Comparison of ENCODE assay signal across 10 mouse cellular contexts in genomic region chr5:106758036-106758435, GRCm38 (mm10).
DNase-seq lines count a peak whose midpoint lies in the region; ATAC-seq and TF ChIP-seq lines count a peak whose summit lies in the region.
"Had no signal": no experiment of that assay in that cellular context is flagged by ENCODE, and none has a peak within 500 bp of the region (broad histone marks: within the 10 kb centered on the region; RNA-seq: fewer than 3 reads in every experiment).

No protein-coding gene starts in this region.

- peak; percentile 12 for DNase-seq in ES-CJ7 (ENCODE audit: low read depth, low spot score)
- DNase-seq in embryonic facial prominence, embryonic 14.5 days (ENCODE audit: low spot score): no peak
- DNase-seq in hindbrain, postnatal 0 days (ENCODE audit: low spot score): no peak
- DNase-seq: cerebellum, postnatal 36 days; heart, postnatal 14 days had no signal

- H3K27ac ChIP-seq in embryonic facial prominence, embryonic 14.5 days (replicated peaks; ENCODE audit: low read depth, low read length): no peak overlapping the region
- H3K27ac ChIP-seq in hindbrain, postnatal 0 days: no peak overlapping the region
- no peak overlapping the region for H3K27ac ChIP-seq in neural tube, embryonic 14.5 days (ENCODE audit: low read depth, low read length)
- no peak overlapping the region for H3K27ac ChIP-seq in kidney, embryonic 14.5 days (ENCODE audit: low read depth, low read length)
- H3K27ac ChIP-seq: liver, embryonic 15.5 days had no signal

- H3K9ac ChIP-seq in embryonic facial prominence, embryonic 14.5 days (ENCODE audit: low read depth, low read length): no peak overlapping the region; the same call in 1 of the 2 replicates
- H3K9ac ChIP-seq in hindbrain, postnatal 0 days (replicated peaks; ENCODE audit: low read length): no peak overlapping the region
- no peak overlapping the region for H3K9ac ChIP-seq in neural tube, embryonic 14.5 days (replicated peaks; ENCODE audit: low read depth, low read length)
- H3K9ac ChIP-seq in kidney, embryonic 14.5 days (ENCODE audit: low read depth, low read length): no peak overlapping the region
- H3K9ac ChIP-seq: liver, embryonic 15.5 days had no signal

- peaks cover 18% of the 10 kb centered on the region for H3K27me3 ChIP-seq in embryonic facial prominence, embryonic 14.5 days (replicated peaks; ENCODE audit: control insufficient read depth, insufficient read depth, low read length)
- H3K27me3 ChIP-seq in hindbrain, postnatal 0 days (ENCODE audit: insufficient read depth, low read length): peaks cover 9% of the 10 kb centered on the region; the same call in 1 of the 2 replicates
- peaks cover 2% of the 10 kb centered on the region; the same call in 1 of the 2 replicates for H3K27me3 ChIP-seq in neural tube, embryonic 14.5 days (ENCODE audit: control insufficient read depth, insufficient read depth, low read length)
- peaks cover 20% of the 10 kb centered on the region for H3K27me3 ChIP-seq in kidney, embryonic 14.5 days (ENCODE audit: control insufficient read depth, insufficient read depth, low read length)

- 11% methylated on average over 16 of the region's 16 CpGs for WGBS in embryonic facial prominence, embryonic 14.5 days
- WGBS in hindbrain, postnatal 0 days: 13% methylated on average over 16 of the region's 16 CpGs
- WGBS in neural tube, embryonic 14.5 days: 12% methylated on average over 16 of the region's 16 CpGs
- 9% methylated on average over 16 of the region's 16 CpGs for whole genome bisulfite sequencing in kidney, embryonic 14.5 days

- no peaks in the 10 kb centered on the region for H3K9me3 ChIP-seq in embryonic facial prominence, embryonic 14.5 days (ENCODE audit: control insufficient read depth, low read length)
- no peaks in the 10 kb centered on the region for H3K9me3 ChIP-seq in hindbrain, postnatal 0 days (ENCODE audit: low read length)
- no peaks in the 10 kb centered on the region for H3K9me3 ChIP-seq in neural tube, embryonic 14.5 days (ENCODE audit: control insufficient read depth, low read length)
- H3K9me3 ChIP-seq in kidney, embryonic 14.5 days (ENCODE audit: control insufficient read depth, low read length): no peaks in the 10 kb centered on the region
- H3K9me3 ChIP-seq: liver, embryonic 15.5 days had no signal

- H3K36me3 ChIP-seq in embryonic facial prominence, embryonic 14.5 days (ENCODE audit: control insufficient read depth, insufficient read depth, low read length): no peaks in the 10 kb centered on the region
- no peaks in the 10 kb centered on the region for H3K36me3 ChIP-seq in hindbrain, postnatal 0 days (ENCODE audit: insufficient read depth, low read length)
- H3K36me3 ChIP-seq in neural tube, embryonic 14.5 days (ENCODE audit: control insufficient read depth, insufficient read depth, low read length): no peaks in the 10 kb centered on the region
- no peaks in the 10 kb centered on the region for H3K36me3 ChIP-seq in kidney, embryonic 14.5 days (ENCODE audit: control insufficient read depth, insufficient read depth, low read length)
- H3K36me3 ChIP-seq: liver, embryonic 15.5 days had no signal

- H3K4me3 ChIP-seq in embryonic facial prominence, embryonic 14.5 days (ENCODE audit: low read depth, low read length): no peak overlapping the region
- H3K4me3 ChIP-seq in hindbrain, postnatal 0 days (ENCODE audit: low read length): peak overlapping the region; percentile 20; the same call in 1 of the 2 replicates
- no peak overlapping the region; the same call in 1 of the 2 replicates for H3K4me3 ChIP-seq in neural tube, embryonic 14.5 days (ENCODE audit: low read depth, low read length)
- no peak overlapping the region; the same call in 1 of the 2 replicates for H3K4me3 ChIP-seq in kidney, embryonic 14.5 days (ENCODE audit: low read length)

- H3K4me1 ChIP-seq in embryonic facial prominence, embryonic 14.5 days (ENCODE audit: control insufficient read depth, insufficient read depth, low read length): peaks cover 7% of the 10 kb centered on the region; the same call in 1 of the 2 replicates
- no peaks in the 10 kb centered on the region for H3K4me1 ChIP-seq in hindbrain, postnatal 0 days (ENCODE audit: insufficient read depth, low read length)
- H3K4me1 ChIP-seq in neural tube, embryonic 14.5 days (ENCODE audit: control insufficient read depth, insufficient read depth, low read length): peaks cover 4% of the 10 kb centered on the region; the same call in 1 of the 2 replicates
- H3K4me1 ChIP-seq in kidney, embryonic 14.5 days (ENCODE audit: control insufficient read depth, insufficient read depth, low read length): no peaks in the 10 kb centered on the region; the same call in 1 of the 2 replicates

- ATAC-seq in embryonic facial prominence, embryonic 14.5 days (ENCODE audit: low read depth): no peak
- ATAC-seq in hindbrain, postnatal 0 days: no peak
- ATAC-seq in neural tube, embryonic 14.5 days (ENCODE audit: low read depth): no peak
- ATAC-seq in megakaryocyte-erythroid progenitor cell, adult 5-6 weeks (replicated peaks; ENCODE audit: low FRiP score, low TSS enrichment, poor library complexity, severe bottlenecking): no peak
- no peak for ATAC-seq in erythroblast, adult 5-6 weeks (replicated peaks; ENCODE audit: low FRiP score, poor library complexity, severe bottlenecking)
- ATAC-seq in kidney, embryonic 14.5 days (ENCODE audit: low FRiP score, low TSS enrichment): no peak

- peak overlapping the region; percentile 47 for H3K4me2 ChIP-seq in embryonic facial prominence, embryonic 14.5 days (ENCODE audit: low read depth, low read length)
- H3K4me2 ChIP-seq in hindbrain, postnatal 0 days (ENCODE audit: low read depth, low read length): peak overlapping the region; percentile 55
- H3K4me2 ChIP-seq in neural tube, embryonic 14.5 days (ENCODE audit: low read depth, low read length): peak overlapping the region; percentile 46; the same call in 1 of the 2 replicates
- H3K4me2 ChIP-seq in kidney, embryonic 14.5 days (replicated peaks; ENCODE audit: low read depth, low read length): no peak overlapping the region

- no peak for TF ChIP-seq CTCF in hindbrain, postnatal 0 days (IDR thresholded peaks at IDR 0.05; ENCODE audit: low read depth)
